Mouse (Mus musculus): ENCODE measurements around the gene Slc41a3. TPM values are rescaled to one million over a fixed set of nuclear protein-coding genes. Genes with fewer than 3 reads are reported as not detected.

The Slc41a3 gene
- polyA plus RNA-seq (2015; fragmentation: Nextera tagmentation; extraction: Ambion mirVana): 3.3 and 3.6 TPM in 2 replicates

- peaks cover 17% of the 10 kb centered on the region for H3K27me3 ChIP-seq
- under 1% methylated on average over 49 of the region's 49 CpGs for WGBS
- H3K36me3 ChIP-seq: no peaks in the 10 kb centered on the region
These were observed at the start of gene Slc41a3 for GRCm38 (mm10) chr6:90604533-90605297. Slc41a3 (plus strand) TSS chr6:90604725.

GRCm38 (mm10) chr6:90556534-90557058, 47.9 kb upstream of the Slc41a3 start:
- 62% methylated on average over 2 of the region's 2 CpGs for WGBS
- Histone ChIP-seq H3K36me3 (no peaks in the 10 kb centered on the region), H3K4me1 (replicated peaks) (peaks cover 14% of the 10 kb centered on the region), H3K4me2 (replicated peaks) (no peak overlapping the region), H3K27ac (no peak overlapping the region), H3K4me3 (replicated peaks) (no peak overlapping the region), H3K27me3 (no peaks in the 10 kb centered on the region), H3K9ac (replicated peaks) (no peak overlapping the region), H3K9me3 (no peaks in the 10 kb centered on the region)
- no peak for ATAC-seq

More at GRCm38 (mm10) chr6:90604533-90605297, at the start of gene Slc41a3:
- ATAC-seq: peak; percentile 89
- peak within 1 kb of the TSS; percentile 89 for H3K4me2 ChIP-seq (replicated peaks)
- peak within 1 kb of the TSS; percentile 69 for H3K4me3 ChIP-seq (replicated peaks)
- H3K9me3 ChIP-seq: no peaks in the 10 kb centered on the region
- H3K9ac ChIP-seq (replicated peaks): peak within 1 kb of the TSS; percentile 75
- peaks cover 13% of the 10 kb centered on the region for H3K4me1 ChIP-seq (replicated peaks)
- H3K27ac ChIP-seq: no peak within 1 kb of the TSS

GRCm38 (mm10) chr6:90557077-90557476, 47.4 kb upstream of the Slc41a3 start:
- no peaks in the 10 kb centered on the region for H3K36me3 ChIP-seq
- H3K27ac ChIP-seq: no peak overlapping the region
- 94% methylated on average over 7 of the region's 7 CpGs for WGBS
- H3K4me2 ChIP-seq (replicated peaks): no peak overlapping the region
- ATAC-seq: no peak
- no peak overlapping the region for H3K9ac ChIP-seq (replicated peaks)
- no peaks in the 10 kb centered on the region for H3K27me3 ChIP-seq
- H3K9me3 ChIP-seq: no peaks in the 10 kb centered on the region
- H3K4me3 ChIP-seq (replicated peaks): no peak overlapping the region
- H3K4me1 ChIP-seq (replicated peaks): peaks cover 18% of the 10 kb centered on the region

- Histone ChIP-seq H3K27me3 (no peaks in the 10 kb centered on the region), H3K9me3 (no peaks in the 10 kb centered on the region), H3K27ac (no peak overlapping the region), H3K4me2 (replicated peaks) (no peak overlapping the region), H3K36me3 (no peaks in the 10 kb centered on the region), H3K9ac (replicated peaks) (no peak overlapping the region), H3K4me1 (replicated peaks) (peaks cover 18% of the 10 kb centered on the region), H3K4me3 (replicated peaks) (no peak overlapping the region)
- no peak for ATAC-seq
- 82% methylated on average over 6 of the region's 6 CpGs for WGBS
These were observed 46.5 kb upstream of the Slc41a3 start for GRCm38 (mm10) chr6:90557829-90558693.

- peak overlapping the region; percentile 69 for H3K27ac ChIP-seq
- H3K4me1 ChIP-seq (replicated peaks): peaks cover 26% of the 10 kb centered on the region
- no peak for ATAC-seq
- no peak overlapping the region for H3K4me3 ChIP-seq (replicated peaks)
- no peaks in the 10 kb centered on the region for H3K36me3 ChIP-seq
- H3K9me3 ChIP-seq: no peaks in the 10 kb centered on the region
- H3K9ac ChIP-seq (replicated peaks): no peak overlapping the region
- 90% methylated on average over 3 of the region's 3 CpGs for WGBS
- H3K4me2 ChIP-seq (replicated peaks): no peak overlapping the region
- H3K27me3 ChIP-seq: no peaks in the 10 kb centered on the region; the same call in 1 of the 2 replicates
These were observed 44.0 kb upstream of the Slc41a3 start for GRCm38 (mm10) chr6:90560390-90561058.

- H3K4me2 ChIP-seq (replicated peaks): no peak overlapping the region
- WGBS: 35% methylated on average over 2 of the region's 2 CpGs
- H3K9me3 ChIP-seq: no peaks in the 10 kb centered on the region
- no peak overlapping the region for H3K9ac ChIP-seq (replicated peaks)
- peaks cover 26% of the 10 kb centered on the region for H3K4me1 ChIP-seq (replicated peaks)
- H3K4me3 ChIP-seq (replicated peaks): no peak overlapping the region
- ATAC-seq: peak; percentile 85
- H3K36me3 ChIP-seq: no peaks in the 10 kb centered on the region
- H3K27ac ChIP-seq: peak overlapping the region; percentile 69
- H3K27me3 ChIP-seq: no peaks in the 10 kb centered on the region; the same call in 1 of the 2 replicates
These were observed 43.2 kb upstream of the Slc41a3 start for GRCm38 (mm10) chr6:90561234-90561781.

- H3K27ac ChIP-seq: no peak overlapping the region
- H3K27me3 ChIP-seq: no peaks in the 10 kb centered on the region; the same call in 1 of the 2 replicates
- H3K4me2 ChIP-seq (replicated peaks): no peak overlapping the region
- no peak for ATAC-seq
- no peak overlapping the region for H3K4me3 ChIP-seq (replicated peaks)
- H3K4me1 ChIP-seq (replicated peaks): peaks cover 28% of the 10 kb centered on the region
- no peaks in the 10 kb centered on the region for H3K36me3 ChIP-seq
- no peak overlapping the region for H3K9ac ChIP-seq (replicated peaks)
- H3K9me3 ChIP-seq: no peaks in the 10 kb centered on the region
- 87% methylated on average over 9 of the region's 9 CpGs for WGBS
These were observed 40.3 kb upstream of the Slc41a3 start for GRCm38 (mm10) chr6:90564240-90564639.

- Histone ChIP-seq H3K27me3 (no peaks in the 10 kb centered on the region; the same call in 1 of the 2 replicates), H3K36me3 (no peaks in the 10 kb centered on the region), H3K27ac (no peak overlapping the region), H3K4me3 (replicated peaks) (no peak overlapping the region), H3K9me3 (no peaks in the 10 kb centered on the region), H3K4me1 (replicated peaks) (peaks cover 25% of the 10 kb centered on the region), H3K9ac (replicated peaks) (no peak overlapping the region), H3K4me2 (replicated peaks) (no peak overlapping the region)
- no peak for ATAC-seq
- WGBS: 68% methylated on average over 13 of the region's 13 CpGs
These were observed 38.9 kb upstream of the Slc41a3 start for GRCm38 (mm10) chr6:90565357-90566215.

- no peak for ATAC-seq
- H3K27me3 ChIP-seq: no peaks in the 10 kb centered on the region; the same call in 1 of the 2 replicates
- H3K4me2 ChIP-seq (replicated peaks): no peak overlapping the region
These were observed 37.0 kb upstream of the Slc41a3 start for GRCm38 (mm10) chr6:90567486-90567885.

GRCm38 (mm10) chr6:90567928-90568327, 36.6 kb upstream of the Slc41a3 start:
- Histone ChIP-seq H3K4me2 (replicated peaks) (no peak overlapping the region), H3K4me1 (replicated peaks) (peaks cover 10% of the 10 kb centered on the region), H3K9me3 (no peaks in the 10 kb centered on the region), H3K9ac (replicated peaks) (no peak overlapping the region), H3K27ac (no peak overlapping the region), H3K36me3 (no peaks in the 10 kb centered on the region), H3K4me3 (replicated peaks) (no peak overlapping the region), H3K27me3 (no peaks in the 10 kb centered on the region; the same call in 1 of the 2 replicates)
- ATAC-seq: no peak
- 82% methylated on average over 3 of the region's 3 CpGs for WGBS

More at GRCm38 (mm10) chr6:90567486-90567885, 37.0 kb upstream of the Slc41a3 start:
- Histone ChIP-seq H3K4me3 (replicated peaks) (no peak overlapping the region), H3K9me3 (no peaks in the 10 kb centered on the region), H3K4me1 (replicated peaks) (peaks cover 10% of the 10 kb centered on the region), H3K27ac (no peak overlapping the region), H3K36me3 (no peaks in the 10 kb centered on the region), H3K9ac (replicated peaks) (no peak overlapping the region)
- WGBS: 98% methylated on average over 3 of the region's 3 CpGs

Data from midbrain, embryonic 13.5 days (tissue).